Mouse (Mus musculus): Measurements from ENCODE around the gene Slc25a38. TPM values are rescaled to one million over a fixed set of nuclear protein-coding genes. Genes with fewer than 3 reads are reported as not detected.

Slc25a38 gene
- total and polyA plus RNA-seq, 2 experiments from 2014 or later: 35.3 to 60.0 TPM

GRCm38 (mm10) chr9:120131784-120132288 is 21.7 kb downstream of the Slc25a38 start:
- Histone ChIP-seq H3K27ac (ENCODE audit: low read depth, low read length) (no peak overlapping the region), H3K27me3 (ENCODE audit: insufficient read depth, low read length) (no peaks in the 10 kb centered on the region), H3K4me1 (ENCODE audit: insufficient read depth, low read length) (0 out of 2 replicates have a peak, but pooled peaks cover 4% of the 10 kb centered on the region), H3K4me2 (ENCODE audit: low read depth, low read length, poor library complexity, severe bottlenecking) (no peak overlapping the region), H3K9me3 (ENCODE audit: low read length) (no peaks in the 10 kb centered on the region), H3K36me3 (ENCODE audit: insufficient read depth, low read length) (peaks cover 29% of the 10 kb centered on the region), H3K9ac (replicated peaks; ENCODE audit: low read length, poor library complexity, severe bottlenecking) (no peak overlapping the region), H3K4me3 (ENCODE audit: low read depth, low read length) (no peak overlapping the region)
- 88% methylated on average over 3 of the region's 3 CpGs for WGBS
- ATAC-seq (ENCODE audit: low FRiP score) (no peak), DNase-seq (ENCODE audit: low spot score) (no peak)
- TF ChIP-seq CTCF (IDR thresholded peaks at IDR 0.05): no peak

- Histone ChIP-seq H3K9ac (replicated peaks; ENCODE audit: low read length, poor library complexity, severe bottlenecking) (no peak overlapping the region), H3K4me3 (ENCODE audit: low read depth, low read length) (no peak overlapping the region), H3K27me3 (ENCODE audit: insufficient read depth, low read length) (no peaks in the 10 kb centered on the region), H3K9me3 (ENCODE audit: low read length) (no peaks in the 10 kb centered on the region), H3K27ac (ENCODE audit: low read depth, low read length) (no peak overlapping the region), H3K4me1 (ENCODE audit: insufficient read depth, low read length) (0 out of 2 replicates have a peak, but pooled peaks cover 4% of the 10 kb centered on the region), H3K36me3 (ENCODE audit: insufficient read depth, low read length) (peaks cover 29% of the 10 kb centered on the region), H3K4me2 (ENCODE audit: low read depth, low read length, poor library complexity, severe bottlenecking) (no peak overlapping the region)
- ATAC-seq (ENCODE audit: low FRiP score) (no peak), DNase-seq (ENCODE audit: low spot score) (no peak)
- TF ChIP-seq CTCF (IDR thresholded peaks at IDR 0.05): no peak
- 44% methylated on average over 8 of the region's 8 CpGs for WGBS
Observed at GRCm38 (mm10) chr9:120132980-120133754, 23.0 kb downstream of the Slc25a38 start.

- no peak overlapping the region for H3K4me2 ChIP-seq (ENCODE audit: low read depth, low read length, poor library complexity, severe bottlenecking)
- H3K36me3 ChIP-seq (ENCODE audit: insufficient read depth, low read length): peaks cover 29% of the 10 kb centered on the region
- no peaks in the 10 kb centered on the region for H3K9me3 ChIP-seq (ENCODE audit: low read length)
- no peak overlapping the region for H3K9ac ChIP-seq (replicated peaks; ENCODE audit: low read length, poor library complexity, severe bottlenecking)
- DNase-seq (ENCODE audit: low spot score) (no peak), ATAC-seq (ENCODE audit: low FRiP score) (no peak)
- no peak overlapping the region for H3K27ac ChIP-seq (ENCODE audit: low read depth, low read length)
- no peaks in the 10 kb centered on the region for H3K27me3 ChIP-seq (ENCODE audit: insufficient read depth, low read length)
- no peaks in the 10 kb centered on the region for H3K4me1 ChIP-seq (ENCODE audit: insufficient read depth, low read length)
- 54% methylated on average over 6 of the region's 6 CpGs for WGBS
- no peak overlapping the region for H3K4me3 ChIP-seq (ENCODE audit: low read depth, low read length)
- TF ChIP-seq CTCF (IDR thresholded peaks at IDR 0.05): no peak
Observed at GRCm38 (mm10) chr9:120133755-120134475, 23.7 kb downstream of the Slc25a38 start.

GRCm38 (mm10) chr9:120134529-120135160 is 24.5 kb downstream of the Slc25a38 start:
- no peaks in the 10 kb centered on the region for H3K9me3 ChIP-seq (ENCODE audit: low read length)
- DNase-seq (ENCODE audit: low spot score): no peak
- H3K9ac ChIP-seq (replicated peaks; ENCODE audit: low read length, poor library complexity, severe bottlenecking): no peak overlapping the region
- peaks cover 24% of the 10 kb centered on the region for H3K36me3 ChIP-seq (ENCODE audit: insufficient read depth, low read length)
- TF ChIP-seq CTCF (IDR thresholded peaks at IDR 0.05): no peak
- no peaks in the 10 kb centered on the region for H3K27me3 ChIP-seq (ENCODE audit: insufficient read depth, low read length)
- no peak overlapping the region for H3K4me3 ChIP-seq (ENCODE audit: low read depth, low read length)
- no peak for ATAC-seq (ENCODE audit: low FRiP score)
- H3K4me2 ChIP-seq (ENCODE audit: low read depth, low read length, poor library complexity, severe bottlenecking): no peak overlapping the region
- WGBS: 86% methylated on average over 13 of the region's 13 CpGs
- H3K27ac ChIP-seq (ENCODE audit: low read depth, low read length): no peak overlapping the region
- no peaks in the 10 kb centered on the region for H3K4me1 ChIP-seq (ENCODE audit: insufficient read depth, low read length)

- Histone ChIP-seq H3K9ac (replicated peaks; ENCODE audit: low read length, poor library complexity, severe bottlenecking) (no peak overlapping the region), H3K4me1 (ENCODE audit: insufficient read depth, low read length) (no peaks in the 10 kb centered on the region), H3K4me3 (ENCODE audit: low read depth, low read length) (no peak overlapping the region), H3K36me3 (ENCODE audit: insufficient read depth, low read length) (peaks cover 21% of the 10 kb centered on the region), H3K27me3 (ENCODE audit: insufficient read depth, low read length) (no peaks in the 10 kb centered on the region), H3K27ac (ENCODE audit: low read depth, low read length) (no peak overlapping the region), H3K4me2 (ENCODE audit: low read depth, low read length, poor library complexity, severe bottlenecking) (no peak overlapping the region), H3K9me3 (ENCODE audit: low read length) (no peaks in the 10 kb centered on the region)
- TF ChIP-seq CTCF (IDR thresholded peaks at IDR 0.05): no peak
- DNase-seq (ENCODE audit: low spot score) (no peak), ATAC-seq (ENCODE audit: low FRiP score) (no peak)
- 91% methylated on average over 11 of the region's 11 CpGs for WGBS
Observed at GRCm38 (mm10) chr9:120135454-120135853, 25.3 kb downstream of the Slc25a38 start.

Measured in midbrain, postnatal 0 days (tissue).